Mouse (Mus musculus): ENCODE measurements at regions not wholly inside any gene's neighbourhood (a gene's known extent, or its start where the extent isn't known, plus 50 kb on each side); places are given as distances from the start of the nearest gene placed in this dataset.
"Not testable (repeated sequence)": the region's sequence is repeated elsewhere in the genome, so short reads cannot be mapped to it uniquely, and the experiment has no call there.

DNA sequence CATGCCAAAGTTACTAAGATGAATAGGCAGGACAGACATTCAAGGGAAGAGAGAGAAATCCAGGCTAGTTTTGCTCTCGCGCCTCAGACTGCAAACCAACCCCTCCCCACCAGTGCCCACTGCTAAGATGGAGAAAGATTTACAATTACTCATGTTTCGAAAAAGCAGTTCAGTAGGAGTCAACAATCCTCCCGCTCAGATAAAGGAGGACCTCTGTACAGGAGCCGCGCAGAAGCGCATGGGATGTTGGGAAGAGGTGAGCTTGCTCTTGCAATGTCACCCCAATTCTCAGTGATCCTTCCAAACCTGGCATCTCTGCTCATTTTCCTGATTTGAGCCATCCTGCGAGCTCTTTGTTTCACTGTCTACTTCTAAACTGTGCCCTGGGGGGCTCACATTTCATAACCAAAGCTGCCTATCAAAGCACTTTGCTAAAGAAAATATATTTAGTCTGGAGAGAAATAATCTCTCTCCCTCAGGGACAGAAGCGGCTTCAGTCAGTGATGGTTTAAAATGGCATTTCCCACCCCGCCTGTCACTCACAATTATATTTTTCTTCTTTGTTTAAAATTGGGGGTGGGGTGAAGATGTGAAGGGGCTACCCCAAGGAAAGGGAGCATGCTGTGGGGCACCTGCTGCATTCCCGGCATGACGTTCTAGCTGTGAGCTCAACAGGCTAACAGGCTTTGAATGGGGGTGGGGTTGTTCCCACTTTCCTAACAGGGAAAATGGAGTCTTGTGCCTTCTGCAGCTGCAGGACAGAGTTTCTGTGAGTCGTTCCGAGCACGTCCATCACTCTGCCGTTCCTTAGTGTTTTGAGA lies 170.2 kb downstream of the Nucb2 start:
- intact Hi-C loops (cut with DNase I), result no loop called here
- DNase-seq (ENCODE audit: extremely low spot score in 1 of 2, low spot score in 2 of 2), result no peak

DNA sequence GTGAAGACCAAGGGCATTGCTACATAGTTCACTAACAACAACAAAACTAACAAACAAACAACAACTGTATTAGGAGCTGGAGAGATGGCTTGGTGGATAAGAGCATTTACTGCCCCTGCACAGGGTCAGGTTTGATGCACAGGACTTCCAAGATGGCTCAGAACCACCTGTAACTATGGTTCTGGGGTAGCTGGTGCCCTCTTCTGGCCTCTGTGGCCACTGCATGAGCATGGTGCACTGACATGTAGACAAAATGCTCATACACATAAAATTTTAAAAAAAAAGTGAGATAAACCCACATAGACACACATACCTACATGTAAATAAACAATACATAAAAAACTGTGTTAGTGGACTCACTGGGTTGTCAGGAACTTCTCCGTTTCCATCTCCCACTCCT lies 172.5 kb downstream of the Nucb2 start:
- intact Hi-C loops (cut with DNase I), result no loop called here
- no peak for DNase-seq (ENCODE audit: extremely low spot score in 1 of 2, low spot score in 2 of 2)

DNA sequence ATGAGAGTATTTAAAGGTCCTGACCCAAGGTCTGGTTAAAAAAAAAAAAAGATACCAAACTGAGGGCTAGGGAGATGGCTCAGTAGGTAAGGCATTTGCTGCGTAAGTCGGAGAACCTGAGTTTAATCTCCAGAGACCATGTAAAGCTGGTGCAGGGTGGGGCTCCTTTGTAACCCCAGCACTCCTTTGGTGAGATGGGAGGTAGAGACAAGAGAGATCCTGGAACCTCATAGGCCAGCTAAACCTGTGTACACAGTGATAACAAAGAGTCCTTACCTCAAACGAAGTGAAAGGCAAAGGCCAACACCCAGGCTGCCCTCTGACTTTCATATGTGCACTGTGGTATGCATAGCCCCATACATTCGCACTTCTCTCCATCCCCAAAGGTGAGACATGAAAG lies 175.0 kb downstream of the Nucb2 start:
- intact Hi-C loops (cut with DNase I), result no loop called here
- DNase-seq (ENCODE audit: extremely low spot score in 1 of 2, low spot score in 2 of 2), result no peak

GRCm38 (mm10) chr7:116680523-116680922 lies 176.4 kb downstream of the Nucb2 start:
- no peak for DNase-seq (ENCODE audit: extremely low spot score in 1 of 2, low spot score in 2 of 2)
- intact Hi-C loops (cut with DNase I), result no loop called here

DNA sequence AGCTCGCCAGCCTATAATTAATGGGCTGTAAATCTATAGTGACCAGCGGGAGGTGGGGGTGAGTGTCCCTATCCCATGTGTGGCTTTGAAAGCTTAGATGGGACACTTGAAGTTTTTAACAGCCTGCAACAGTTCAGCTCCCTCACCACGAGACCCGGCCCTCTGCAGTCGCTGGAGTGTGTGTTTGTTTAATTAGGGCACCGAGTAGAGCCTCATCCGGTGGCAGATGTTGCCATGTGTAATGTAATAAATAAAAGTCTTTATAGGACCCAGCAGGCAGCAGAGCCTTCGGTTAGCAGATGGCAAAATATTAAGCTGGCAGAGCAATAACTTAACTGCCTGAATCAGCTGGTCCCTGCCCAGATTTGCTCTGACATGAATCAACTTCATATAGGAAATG lies 177.1 kb downstream of the Nucb2 start:
- DNase-seq (ENCODE audit: extremely low spot score in 1 of 2, low spot score in 2 of 2), result no peak
- intact Hi-C loops (cut with DNase I), result no loop called here

GRCm38 (mm10) chr7:116700409-116700808 lies 196.2 kb downstream of the Nucb2 start:
- intact Hi-C loops (cut with DNase I), result loop anchor here (5.0 to 10.0 kb wide), 3 partner anchors 404 to 1404 kb away; partner anchors contain the start of gene Xylt1
- DNase-seq (ENCODE audit: extremely low spot score in 1 of 2, low spot score in 2 of 2), result no peak

DNA sequence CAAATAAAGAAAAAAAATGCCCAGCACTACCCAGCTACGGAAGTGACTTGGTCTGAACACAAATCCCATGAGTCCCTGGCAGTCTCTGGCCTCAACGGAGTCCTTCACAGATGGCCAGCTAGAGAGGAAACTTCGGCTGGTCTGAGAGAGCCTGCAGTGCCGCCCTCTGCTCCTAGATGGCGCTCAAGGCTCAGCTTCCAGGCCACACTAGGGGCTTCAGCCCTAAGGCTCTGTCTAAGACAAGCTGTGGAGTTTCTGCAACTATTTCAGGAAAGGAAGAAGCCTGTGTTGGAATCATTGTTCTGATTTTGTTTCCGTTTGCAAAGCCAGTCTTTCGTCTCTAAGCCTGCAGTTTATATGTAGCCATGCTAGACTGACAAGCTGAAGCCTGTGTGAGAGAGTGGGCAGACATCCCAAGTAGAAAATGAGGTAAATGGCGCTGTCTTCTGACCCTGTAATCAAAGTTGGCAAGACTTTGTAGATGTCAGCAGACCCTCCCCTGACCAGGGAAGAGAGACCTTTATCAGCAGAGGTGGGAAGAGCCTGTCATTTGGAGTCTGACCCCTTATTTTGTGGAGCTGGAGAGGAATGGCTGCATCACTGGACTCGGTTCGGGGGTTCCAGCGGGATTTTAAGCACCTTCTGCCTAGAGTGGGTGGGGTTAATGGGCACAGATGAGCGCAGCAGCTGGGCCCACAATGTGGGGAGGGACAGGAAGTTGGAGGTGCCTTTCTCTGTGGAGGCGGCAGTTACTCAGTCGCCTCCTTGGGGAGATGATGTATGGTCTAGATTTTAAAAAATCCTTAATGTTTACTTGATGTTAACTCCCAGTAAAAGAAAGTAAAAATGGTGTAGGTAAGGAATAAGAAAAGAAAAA lies 197.5 kb downstream of the Nucb2 start:
- intact Hi-C loops (cut with DNase I), result loop anchor here (5.0 to 10.0 kb wide), 3 partner anchors 403 to 1403 kb away; partner anchors contain the start of gene Xylt1
- DNase-seq (ENCODE audit: extremely low spot score in 1 of 2, low spot score in 2 of 2), result peak; percentile 76 to 87

DNA sequence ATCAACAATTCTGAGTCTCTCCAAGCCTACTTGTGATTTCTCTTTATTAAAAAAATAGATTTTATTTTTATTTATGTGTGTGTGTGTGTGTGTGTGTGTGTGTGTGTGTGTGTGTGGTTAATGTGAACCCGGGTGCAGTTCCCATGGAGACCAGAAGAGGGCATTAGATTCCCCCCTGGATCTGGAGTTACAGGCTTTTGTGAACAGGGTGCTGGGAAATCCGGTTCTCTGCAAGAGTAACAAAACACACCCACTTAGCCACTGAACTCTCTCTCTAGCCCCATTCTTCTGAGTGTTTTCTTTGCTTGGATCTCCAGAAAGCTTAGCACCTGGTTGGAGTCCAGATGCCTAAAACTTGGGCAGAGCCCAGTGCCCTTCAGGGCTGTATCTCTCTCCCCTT lies 198.4 kb downstream of the Nucb2 start:
- DNase-seq (ENCODE audit: extremely low spot score in 1 of 2, low spot score in 2 of 2), result no peak
- intact Hi-C loops (cut with DNase I), result loop anchor here (5.0 to 10.0 kb wide), 3 partner anchors 402 to 1402 kb away; partner anchors contain the start of gene Xylt1

- no peak for DNase-seq (ENCODE audit: extremely low spot score in 1 of 2, low spot score in 2 of 2)
- intact Hi-C loops (cut with DNase I), result no loop called here
Measured at GRCm38 (mm10) chr7:116711541-116711940, 207.4 kb downstream of the Nucb2 start.

GRCm38 (mm10) chr7:116713200-116713599 lies 209.0 kb downstream of the Nucb2 start:
- intact Hi-C loops (cut with DNase I), result no loop called here

GRCm38 (mm10) chr7:116715234-116716046 lies 211.3 kb downstream of the Nucb2 start:
- no peak for DNase-seq (ENCODE audit: extremely low spot score in 1 of 2, low spot score in 2 of 2)
- intact Hi-C loops (cut with DNase I), result no loop called here

More at GRCm38 (mm10) chr7:116713200-116713599, 209.0 kb downstream of the Nucb2 start:
- DNase-seq (ENCODE audit: extremely low spot score in 1 of 2, low spot score in 2 of 2), result no peak

- no peak for DNase-seq (ENCODE audit: extremely low spot score in 1 of 2, low spot score in 2 of 2)
Measured at GRCm38 (mm10) chr7:116728379-116728778, 224.2 kb downstream of the Nucb2 start.

GRCm38 (mm10) chr7:116729795-116730194 lies 225.6 kb downstream of the Nucb2 start:
- intact Hi-C loops (cut with DNase I), result no loop called here
- no peak for DNase-seq (ENCODE audit: extremely low spot score in 1 of 2, low spot score in 2 of 2)

More at GRCm38 (mm10) chr7:116728379-116728778, 224.2 kb downstream of the Nucb2 start:
- intact Hi-C loops (cut with DNase I), result no loop called here

- DNase-seq (ENCODE audit: extremely low spot score in 1 of 2, low spot score in 2 of 2), result no peak
- intact Hi-C loops (cut with DNase I), result no loop called here
Measured at GRCm38 (mm10) chr7:116735676-116736075, 231.5 kb downstream of the Nucb2 start.

DNA sequence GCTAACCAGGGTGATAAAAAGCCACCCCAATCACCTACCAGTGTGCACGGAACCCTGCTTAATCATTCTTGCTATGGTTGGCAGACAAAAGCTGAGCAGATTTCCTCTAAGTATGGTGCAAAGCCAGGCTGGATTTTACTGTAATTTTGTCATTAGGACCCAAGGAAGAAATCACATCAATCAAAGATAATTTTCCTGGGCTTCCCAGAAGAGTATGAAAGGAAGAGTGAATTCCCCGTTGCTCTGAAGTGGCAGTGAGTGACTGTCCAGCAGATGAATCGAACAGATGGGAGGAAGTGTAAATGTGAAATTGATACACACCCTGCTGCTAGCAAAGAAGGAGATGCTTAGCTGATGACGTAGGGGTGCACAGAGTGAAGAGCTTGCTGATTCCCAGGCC lies 232.2 kb downstream of the Nucb2 start:
- intact Hi-C loops (cut with DNase I), result no loop called here
- no peak for DNase-seq (ENCODE audit: extremely low spot score in 1 of 2, low spot score in 2 of 2)

DNA sequence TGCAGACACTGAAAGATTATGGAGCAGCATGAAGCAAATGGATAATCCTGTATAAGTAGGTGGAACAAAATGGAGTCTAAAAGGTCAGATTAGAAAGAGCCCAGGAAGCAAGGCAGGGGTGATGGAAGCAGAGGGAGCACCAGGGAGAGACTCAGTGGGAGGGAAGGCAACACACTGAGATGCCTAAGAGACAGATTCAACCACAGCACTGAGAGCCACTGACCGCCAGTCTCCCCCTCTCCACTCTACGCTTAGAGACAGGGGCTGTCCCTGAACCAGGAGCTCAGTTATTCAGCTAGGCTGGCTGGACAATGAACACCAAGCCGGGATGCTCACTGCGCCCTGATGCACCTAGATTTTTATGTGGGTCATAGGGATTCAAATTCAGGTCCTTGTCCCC lies 233.8 kb downstream of the Nucb2 start:
- intact Hi-C loops (cut with DNase I), result no loop called here

GRCm38 (mm10) chr7:116754556-116754955 lies 250.4 kb downstream of the Nucb2 start:
- no peak for DNase-seq (ENCODE audit: extremely low spot score in 1 of 2, low spot score in 2 of 2)
- intact Hi-C loops (cut with DNase I), result no loop called here

More for the DNA sequence above, 233.8 kb downstream of the Nucb2 start:
- no peak for DNase-seq (ENCODE audit: extremely low spot score in 1 of 2, low spot score in 2 of 2)

GRCm38 (mm10) chr7:116792181-116792580 lies 288.0 kb downstream of the Nucb2 start:
- intact Hi-C loops (cut with DNase I); DNase-seq (ENCODE audit: extremely low spot score in 1 of 2, low spot score in 2 of 2): not testable (repeated sequence)

DNA sequence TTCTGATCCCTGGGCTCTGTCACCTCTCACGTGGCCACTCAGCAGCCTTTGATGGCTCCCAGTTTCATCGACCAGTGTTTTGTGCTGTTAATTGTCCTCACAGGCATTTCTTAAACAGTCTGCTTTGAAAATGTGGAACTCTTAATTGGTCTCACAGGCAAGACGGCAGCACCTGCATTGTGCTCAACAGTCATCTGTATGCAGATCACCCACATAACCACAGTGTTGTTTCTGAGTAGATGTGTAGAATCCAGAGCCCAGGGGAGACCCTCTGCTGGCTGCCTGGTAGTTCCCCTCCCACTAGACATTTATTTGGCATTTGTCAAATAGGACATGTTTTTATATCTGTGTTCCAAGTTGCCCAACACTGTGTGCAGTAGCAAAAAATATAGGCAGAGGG lies 304.3 kb downstream of the Nucb2 start:
- intact Hi-C loops (cut with DNase I), result no loop called here
- no peak for DNase-seq (ENCODE audit: extremely low spot score in 1 of 2, low spot score in 2 of 2)

All from left cerebral cortex, postnatal 10 days (tissue).